Comparison of ENCODE assay signal across 23 mouse cellular contexts in genomic region chr13:30689475-30689874, GRCm38 (mm10). TPM values are rescaled to one million over a fixed set of nuclear protein-coding genes. Genes with fewer than 3 reads are reported as not detected.
DNase-seq lines count a peak whose midpoint lies in the region; TF ChIP-seq lines count a peak whose summit lies in the region.
"Had no signal": no experiment of that assay in that cellular context is flagged by ENCODE, and none has a peak within 500 bp of the region (broad histone marks: within the 10 kb centered on the region; RNA-seq: fewer than 3 reads in every experiment).

No protein-coding gene starts in this region.

- H3K36me3 ChIP-seq in CH12.LX (replicated peaks in 1 of 2; ENCODE audit: control insufficient read depth in 1 of 2, insufficient read depth in 1 of 2, low read length in 1 of 2): peaks cover 0 to 10% of the 10 kb centered on the region in 2 experiments
- H3K36me3 ChIP-seq: embryonic facial prominence, embryonic 13.5 days; embryonic facial prominence, embryonic 15.5 days; forebrain, embryonic 10.5 days; forebrain, embryonic 12.5 days had no signal

- H3K4me1 ChIP-seq in CH12.LX (ENCODE audit: control insufficient read depth in 1 of 2, insufficient read depth in 2 of 2): peaks cover 57 to 100% of the 10 kb centered on the region in 2 experiments
- H3K4me1 ChIP-seq: forebrain, embryonic 10.5 days; forebrain, embryonic 12.5 days had no signal

- H3K27ac ChIP-seq in gastrocnemius, adult 2 months: no peak overlapping the region
- no peak overlapping the region for H3K27ac ChIP-seq in layer of hippocampus, adult 2 months
- peak overlapping the region; percentile 84 for H3K27ac ChIP-seq in CH12.LX (ENCODE audit: insufficient read depth, low read depth)
- H3K27ac ChIP-seq: embryonic facial prominence, embryonic 13.5 days; embryonic facial prominence, embryonic 15.5 days; forebrain, embryonic 10.5 days; forebrain, embryonic 12.5 days had no signal

- dilution Hi-C loops in CH12.LX (cut with MboI; ENCODE audit: extremely low pct_ligation_motif_present, extremely low pct_unique_long_range_greater_than_20kb, low sequenced_read_pairs): no loop called here

- TF ChIP-seq EP300 in CH12.LX (IDR thresholded peaks at IDR 0.05; ENCODE audit: low read length): no peak; the same call in 1 of the 2 replicates

- H3K4me2 ChIP-seq in CH12.LX (ENCODE audit: insufficient read depth, low read depth, poor library complexity, severe bottlenecking): peak overlapping the region; percentile 44; the same call in 1 of the 2 replicates
- H3K4me2 ChIP-seq: embryonic facial prominence, embryonic 13.5 days; embryonic facial prominence, embryonic 15.5 days; forebrain, embryonic 12.5 days had no signal

- 0 out of 2 replicates have a peak overlapping the region, but pooled peaks have one; percentile 12 for H3K9ac ChIP-seq in CH12.LX (ENCODE audit: insufficient read depth, low read depth)
- H3K9ac ChIP-seq: embryonic facial prominence, embryonic 13.5 days; embryonic facial prominence, embryonic 15.5 days; forebrain, embryonic 12.5 days had no signal

- peak; percentile 39 for TF ChIP-seq POLR2A in CH12.LX (IDR thresholded peaks at IDR 0.05; ENCODE audit: low read depth, low read length)

- in situ Hi-C loops in CH12.LX (cut with MboI; ENCODE audit: low pct_ligation_motif_present, low pct_unique_long_range_greater_than_20kb, low sequenced_read_pairs): no loop called here

- intact Hi-C loops in gastrocnemius, adult 2 months (cut with DNase I): no loop called here
- intact Hi-C loops in gastrocnemius, postnatal 14 days (cut with DNase I; ENCODE audit: low total_unique reads): no loop called here

- peak; percentile 4 for DNase-seq in gastrocnemius, adult 2 months
- no peak for DNase-seq in gastrocnemius, postnatal 14 days
- DNase-seq in layer of hippocampus, adult 2 months (ENCODE audit: low spot score in 2 of 2): no peak
- DNase-seq in layer of hippocampus, adult 8-10 months (ENCODE audit: low spot score in 2 of 2): no peak
- DNase-seq in CH12.LX (ENCODE audit: extremely low read depth): no peak
- DNase-seq: adrenal gland, adult 2 months; adrenal gland, postnatal 10 days; adrenal gland, postnatal 25 days; B cell, adult 2 months; cerebellum, adult 11 months; cerebellum, adult 18-20 months; cerebellum, adult 8-10 months; cerebellum, adult 9-11 months; cerebellum, postnatal 14 days; cerebellum, postnatal 36 days; embryo, embryonic 11 days had no signal

- no peak overlapping the region for H3K4me3 ChIP-seq in gastrocnemius, adult 2 months
- H3K4me3 ChIP-seq in layer of hippocampus, adult 2 months: no peak overlapping the region
- no peak overlapping the region for H3K4me3 ChIP-seq in CH12.LX (replicated peaks in 1 of 3; ENCODE audit: low read depth in 2 of 3, low read length in 2 of 3, poor library complexity in 1 of 3)
- H3K4me3 ChIP-seq: embryonic facial prominence, embryonic 13.5 days; embryonic facial prominence, embryonic 15.5 days; erythroblast, embryonic 14.5 days; forebrain, embryonic 10.5 days; forebrain, embryonic 12.5 days had no signal

- TF ChIP-seq RAD21 in CH12.LX (IDR thresholded peaks at IDR 0.05; ENCODE audit: low read depth, low read length): no peak; the same call in 1 of the 2 replicates

- H3K79me2 ChIP-seq in CH12.LX (replicated peaks; ENCODE audit: control insufficient read depth, extremely low read depth, insufficient read depth, poor library complexity, severe bottlenecking): no peaks in the 10 kb centered on the region

- H3K27me3 ChIP-seq in CH12.LX (replicated peaks): no peaks in the 10 kb centered on the region
- H3K27me3 ChIP-seq: embryonic facial prominence, embryonic 13.5 days; embryonic facial prominence, embryonic 15.5 days; forebrain, embryonic 12.5 days had no signal

- no peak for TF ChIP-seq CTCF in gastrocnemius, adult 2 months (IDR thresholded peaks at IDR 0.05)
- peak; percentile 32 for TF ChIP-seq CTCF in layer of hippocampus, adult 2 months (conservative IDR thresholded peaks at IDR 0.05)
- no peak for TF ChIP-seq CTCF in CH12.LX (conservative IDR thresholded peaks at IDR 0.05 in 1 of 2, IDR thresholded peaks at IDR 0.05 in 1 of 2; ENCODE audit: low read depth in 2 of 2, low read length in 2 of 2)

- H3K9me3 ChIP-seq in CH12.LX (replicated peaks; ENCODE audit: low read length): no peaks in the 10 kb centered on the region
- H3K9me3 ChIP-seq: embryonic facial prominence, embryonic 13.5 days; embryonic facial prominence, embryonic 15.5 days; forebrain, embryonic 10.5 days; forebrain, embryonic 12.5 days had no signal

TF ChIP-seq in CH12.LX, 34 proteins besides CTCF, POLR2A, EP300 and RAD21:
- TF ChIP-seq CHD2 (IDR thresholded peaks at IDR 0.05; ENCODE audit: low read length) (peak; percentile 36; the same call in 1 of the 2 replicates), ETS1 (conservative IDR thresholded peaks at IDR 0.05; ENCODE audit: low read depth, low read length) (peak; percentile 52), ELF1 (IDR thresholded peaks at IDR 0.05; ENCODE audit: low read depth, low read length) (peak; percentile 56; the same call in 1 of the 2 replicates), ZNF384 (IDR thresholded peaks at IDR 0.05; ENCODE audit: low read depth, low read length) (peak; percentile 90), NELFE (IDR thresholded peaks at IDR 0.05; ENCODE audit: low read depth, low read length) (no peak), TBP (conservative IDR thresholded peaks at IDR 0.05; ENCODE audit: low read depth, low read length) (0 out of 2 replicates have a peak, but pooled peaks have one; percentile 42), NRF1 (IDR thresholded peaks at IDR 0.05; ENCODE audit: low read depth, low read length) (no peak), TCF12 (IDR thresholded peaks at IDR 0.05; ENCODE audit: low read depth, low read length) (0 out of 2 replicates have a peak, but pooled peaks have one; percentile 18), MEF2A (IDR thresholded peaks at IDR 0.05; ENCODE audit: borderline replicate concordance, low read depth, low read length) (no peak), MYC (IDR thresholded peaks at IDR 0.05; ENCODE audit: low read depth, low read length) (peak; percentile 64; the same call in 1 of the 2 replicates), JUND (conservative IDR thresholded peaks at IDR 0.05; ENCODE audit: low read depth, low read length) (0 out of 2 replicates have a peak, but pooled peaks have one; percentile 9), BHLHE40 (IDR thresholded peaks at IDR 0.05; ENCODE audit: low read depth, low read length) (peak; percentile 81)
TF ChIP-seq in CH12.LX: peak in this region for 9.

RNA-seq across cellular contexts. Expression of gene Dusp22, which starts 29.7 kb away (rescaled TPM):
- 10 to 100 TPM; 36.2 to 59.5 TPM for total RNA-seq in gastrocnemius, adult 2 months (2021)
- 10 to 100 TPM; 34.9 to 37.6 TPM for total RNA-seq in gastrocnemius, postnatal 14 days (2021)
- total RNA-seq in layer of hippocampus, adult 2 months (2021): 10 to 100 TPM; 22.5 to 23.9 TPM
- total RNA-seq in layer of hippocampus, adult 8-10 months (2022): 10 to 100 TPM; 23.1 to 25.5 (median 23.9) TPM
- 22.5 and 25.5 TPM in 2 replicates for total RNA-seq in CH12.LX (2012; rRNA removed)
- total RNA-seq in CH12.LX (2014; rRNA removed): 28.7 and 29.8 TPM in 2 replicates
- polyA plus RNA-seq in CH12.LX (2012; ENCODE audit: insufficient read length, low read depth): 18.0 and 18.5 TPM in 2 replicates
- total RNA-seq: MEL had no signal

RNA-seq across cellular contexts. Expression of gene Irf4, which starts 59.6 kb away (rescaled TPM):
- 1 to 10 TPM in 1 of 2 experiments, under 1 TPM in 1; 0.64 to 2.5 TPM for total RNA-seq in gastrocnemius, adult 2 months (2021)
- total RNA-seq in gastrocnemius, postnatal 14 days (2021): 1 to 10 TPM in 1 of 2 experiments, under 1 TPM in 1; 0.78 to 1.2 TPM
- total RNA-seq in layer of hippocampus, adult 2 months (2021): under 1 TPM; 0.13 to 0.47 TPM
- under 1 TPM; 0.17 to 0.18 (median 0.18) TPM for total RNA-seq in layer of hippocampus, adult 8-10 months (2022)
- 115 and 138 TPM in 2 replicates for total RNA-seq in CH12.LX (2012; rRNA removed)
- 122 and 142 TPM in 2 replicates for total RNA-seq in CH12.LX (2014; rRNA removed)
- 74.5 and 81.7 TPM in 2 replicates for polyA plus RNA-seq in CH12.LX (2012; ENCODE audit: insufficient read length, low read depth)
- total RNA-seq: MEL had no signal
- polyA plus RNA-seq: embryonic facial prominence, embryonic 11.5 days; erythroblast, embryonic 14.5 days; forebrain, embryonic 10.5 days had no signal

Comparison
In these comparisons a context has a peak if more than half of its experiments do, and no peak if none do; other contexts are left out.
1. RNA of gene Irf4, which starts 59.6 kb away (total RNA-seq): 115 to 142 TPM in CH12.LX; 0.64 to 2.5 TPM in gastrocnemius, adult 2 months, 0.78 to 1.2 TPM in gastrocnemius, postnatal 14 days, 0.13 to 0.47 TPM in layer of hippocampus, adult 2 months and 0.17 to 0.18 TPM in layer of hippocampus, adult 8-10 months; every median in the first group is over 10 times any median in the second.